In genomic region chr12:92740818-92741217, GRCm38 (mm10) we compare ENCODE assay signal across 17 mouse cellular contexts.
"Had no signal": no experiment of that assay in that cellular context is flagged by ENCODE, and none has a peak within 500 bp of the region (broad histone marks: within the 10 kb centered on the region; RNA-seq: fewer than 3 reads in every experiment).

No protein-coding gene starts in this region.

- H3K27ac ChIP-seq: kidney, postnatal 0 days; layer of hippocampus, adult 2 months; limb, embryonic 10.5 days; liver, embryonic 15.5 days; midbrain, embryonic 15.5 days; neural tube, embryonic 13.5 days; stomach, postnatal 0 days had no signal

- H3K9me3 ChIP-seq: limb, embryonic 10.5 days; liver, embryonic 15.5 days; megakaryocyte, embryonic 14.5 days; midbrain, embryonic 15.5 days; neural tube, embryonic 13.5 days had no signal

- H3K4me2 ChIP-seq: liver, embryonic 11.5 days; liver, embryonic 15.5 days; midbrain, embryonic 11.5 days; midbrain, embryonic 15.5 days; neural tube, embryonic 13.5 days had no signal

- H3K4me3 ChIP-seq: layer of hippocampus, adult 2 months; limb, embryonic 10.5 days; liver, embryonic 15.5 days; megakaryocyte, embryonic 14.5 days; midbrain, embryonic 15.5 days; neural tube, embryonic 13.5 days had no signal

- H3K4me1 ChIP-seq: liver, embryonic 15.5 days; midbrain, embryonic 15.5 days had no signal

- H3K36me3 ChIP-seq: limb, embryonic 10.5 days; liver, embryonic 15.5 days; midbrain, embryonic 15.5 days; neural tube, embryonic 13.5 days had no signal

- ATAC-seq: lung, postnatal 0 days; midbrain, embryonic 15.5 days had no signal

- H3K9ac ChIP-seq: liver, embryonic 15.5 days; midbrain, embryonic 15.5 days; neural tube, embryonic 13.5 days had no signal

- DNase-seq: kidney, adult 9 months; kidney, postnatal 4 days; lung, adult 2 months; lung, postnatal 36 days; right cerebral cortex, postnatal 14 days; thymus, postnatal 14 days had no signal

- H3K27me3 ChIP-seq: liver, embryonic 15.5 days; megakaryocyte, embryonic 14.5 days; midbrain, embryonic 15.5 days; neural tube, embryonic 13.5 days had no signal
